Mouse (Mus musculus): ENCODE results near the gene Txnrd2.

The Txnrd2 gene

DNA sequence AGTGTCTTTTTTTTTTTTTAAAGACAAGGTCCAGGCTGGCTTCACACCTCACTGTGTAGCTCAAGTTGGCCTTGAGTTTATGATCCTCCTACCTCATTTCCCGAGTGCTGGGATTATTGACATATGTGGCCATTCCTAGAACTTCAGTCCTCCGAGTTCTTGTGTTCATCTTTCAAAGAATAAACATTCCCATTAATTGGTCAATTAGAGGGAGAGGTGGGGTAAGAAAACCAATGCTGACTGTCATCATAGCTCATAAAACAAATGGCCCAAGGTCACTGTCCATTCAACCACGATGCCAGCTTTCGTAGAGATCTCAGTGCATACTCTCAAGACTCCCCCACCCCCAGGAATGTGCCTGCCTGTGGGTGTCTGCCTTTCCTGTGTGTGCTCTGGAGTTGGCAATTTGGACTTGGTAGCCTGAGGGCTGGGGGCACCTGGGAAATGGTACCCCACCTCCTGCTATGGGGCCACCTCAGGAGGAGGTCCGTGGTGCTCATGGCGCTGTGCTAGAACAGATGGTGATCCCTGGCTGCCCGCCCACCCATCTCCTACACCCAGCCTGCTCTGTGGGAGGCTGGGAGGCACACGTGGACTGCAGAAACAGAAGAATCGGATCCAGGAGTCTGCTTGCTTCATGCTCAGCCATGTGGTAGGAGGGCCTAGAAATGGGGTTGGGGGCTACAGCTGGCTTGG lies 25.4 kb downstream of the Txnrd2 start:
- peak; percentile 31 to 53 for DNase-seq (ENCODE audit: low spot score in 2 of 2)

DNA sequence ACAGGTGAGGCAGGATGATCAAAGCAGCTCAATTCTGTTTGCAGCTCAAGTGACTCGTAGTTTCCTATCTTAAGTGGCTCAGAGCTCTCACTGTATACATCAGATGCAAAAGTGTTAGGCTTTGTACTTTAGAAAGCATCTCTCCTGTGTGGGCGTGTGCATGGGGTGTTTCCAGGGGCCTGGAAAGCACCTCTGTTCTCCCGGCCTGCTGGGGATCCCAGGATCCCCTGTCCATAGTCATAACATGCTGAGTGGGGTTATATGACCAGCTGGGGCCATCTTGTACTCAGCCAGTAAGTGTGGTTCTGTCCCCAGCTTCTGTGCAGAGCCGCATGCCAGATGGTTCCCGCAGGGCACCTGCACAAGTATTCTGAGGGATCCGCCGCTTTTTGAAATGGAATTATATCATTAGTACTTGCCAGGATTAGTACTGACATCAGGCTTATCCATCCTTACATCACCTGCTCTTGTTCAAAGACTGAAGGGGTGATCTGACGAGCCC lies 26.2 kb downstream of the Txnrd2 start:
- DNase-seq (ENCODE audit: low spot score in 2 of 2) = no peak

DNA sequence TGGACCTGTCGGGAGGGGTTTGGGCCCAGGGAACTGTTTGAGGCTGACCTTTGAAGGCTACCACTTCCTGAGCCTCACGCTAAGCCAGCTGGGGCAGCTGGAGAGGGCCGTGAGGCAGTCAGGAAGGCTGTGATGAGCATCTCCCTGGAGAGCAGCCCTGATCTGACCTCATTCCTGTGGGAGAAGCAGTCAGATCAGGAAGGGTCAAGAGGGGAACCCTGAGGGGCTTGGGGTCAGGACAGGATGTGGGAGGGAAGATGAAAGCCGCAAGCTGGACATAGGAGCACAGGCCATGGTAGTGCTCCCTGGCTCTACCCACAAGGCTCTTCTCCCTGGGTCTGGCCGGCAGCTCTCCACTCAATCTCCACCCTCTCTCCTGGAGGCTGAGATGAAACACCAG lies 27.7 kb downstream of the Txnrd2 start:
- no peak for DNase-seq (ENCODE audit: low spot score in 2 of 2)

DNA sequence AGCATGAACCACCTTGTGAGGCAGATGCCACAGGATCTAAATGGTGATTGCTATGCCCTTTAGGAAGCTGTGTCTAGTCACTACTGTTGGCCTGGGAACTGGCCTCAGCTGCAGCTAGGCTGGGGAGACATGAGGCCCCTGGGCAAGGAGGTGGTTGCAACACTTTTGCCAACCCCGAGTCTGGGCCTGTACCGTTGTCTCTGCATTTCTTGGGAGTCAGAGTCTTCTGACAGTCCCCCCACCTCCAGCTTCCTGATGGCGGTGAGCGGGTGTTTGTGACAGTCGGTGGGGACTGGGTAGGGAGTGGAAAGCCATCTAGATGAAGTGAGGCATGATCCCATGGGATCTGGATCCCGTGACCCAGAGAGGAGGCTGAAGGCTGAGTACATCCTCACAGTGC lies 29.2 kb downstream of the Txnrd2 start:
- DNase-seq (ENCODE audit: low spot score in 2 of 2) = no peak

DNA sequence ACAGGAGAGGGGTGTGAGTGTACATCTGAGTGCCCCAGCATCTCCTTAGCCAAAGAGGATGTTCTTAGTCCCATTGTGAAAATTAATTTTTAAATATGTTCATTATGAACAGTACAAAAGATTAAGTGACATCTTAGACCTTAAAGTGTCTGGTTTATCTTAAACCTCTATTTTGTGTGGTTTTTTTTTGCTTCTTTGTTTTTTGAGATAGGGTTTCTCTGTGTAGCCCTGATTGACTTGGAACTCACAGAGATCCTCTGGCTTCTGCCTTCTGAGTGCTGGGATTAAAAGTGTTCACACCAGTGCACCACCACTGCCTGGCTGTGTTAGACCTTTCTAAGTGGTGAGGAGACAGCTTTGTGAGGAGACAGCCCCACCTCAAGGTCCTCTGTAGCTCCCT lies 32.5 kb downstream of the Txnrd2 start:
- DNase-seq (ENCODE audit: low spot score in 2 of 2) = no peak

DNA sequence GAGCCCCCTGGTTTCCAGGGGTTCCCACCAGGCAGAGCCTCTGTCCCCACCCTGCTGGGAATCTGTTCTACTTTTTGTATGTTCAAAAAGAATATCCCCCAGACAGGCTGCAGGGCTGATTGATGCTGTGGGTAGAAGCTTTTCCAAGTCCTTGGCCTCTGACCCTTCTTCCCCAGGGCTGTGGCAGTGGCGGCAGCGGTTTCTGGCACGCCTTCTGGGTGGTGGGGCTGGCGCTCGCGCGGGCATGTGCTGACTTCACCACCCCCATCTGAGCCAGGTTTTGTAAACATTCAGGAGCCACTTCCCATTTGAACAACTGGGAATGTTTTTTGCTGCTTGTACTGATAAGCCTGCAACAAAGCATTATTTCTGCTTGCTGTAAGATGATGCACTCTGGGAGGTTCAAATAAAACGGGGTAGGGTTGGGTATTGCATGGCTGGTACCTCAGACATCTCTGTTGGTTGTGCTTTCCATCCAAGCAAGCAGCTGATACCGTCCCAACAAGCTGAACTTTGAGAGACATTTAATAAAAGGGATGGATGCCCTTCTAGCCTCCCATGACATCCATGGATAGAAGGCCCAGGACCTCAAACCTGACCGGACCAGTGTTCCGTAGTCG lies 33.3 kb downstream of the Txnrd2 start:
- DNase-seq (ENCODE audit: low spot score in 2 of 2) = no peak

DNA sequence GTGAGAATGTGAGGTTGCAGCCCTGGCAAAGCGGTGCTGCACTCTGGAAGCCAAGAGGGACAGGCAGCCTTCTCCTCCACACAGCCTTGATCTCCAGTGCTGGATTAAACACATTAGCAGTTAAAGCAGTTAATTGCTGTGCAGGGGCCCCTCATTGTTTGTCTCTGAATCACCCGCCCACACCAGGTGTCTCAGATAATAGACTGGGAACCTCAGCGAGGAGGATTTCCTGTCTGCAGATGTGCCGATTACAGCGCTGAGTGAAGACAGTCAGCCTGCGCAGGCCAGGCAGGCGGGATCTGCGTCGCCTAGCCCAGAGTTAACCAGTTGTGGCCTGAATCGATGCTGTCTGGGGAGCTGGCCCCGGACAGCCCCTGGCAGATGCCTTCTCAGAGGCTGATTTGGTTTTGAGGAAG lies 33.8 kb downstream of the Txnrd2 start:
- DNase-seq (ENCODE audit: low spot score in 2 of 2) = peak in 1 of 2 experiments; percentile 31

DNA sequence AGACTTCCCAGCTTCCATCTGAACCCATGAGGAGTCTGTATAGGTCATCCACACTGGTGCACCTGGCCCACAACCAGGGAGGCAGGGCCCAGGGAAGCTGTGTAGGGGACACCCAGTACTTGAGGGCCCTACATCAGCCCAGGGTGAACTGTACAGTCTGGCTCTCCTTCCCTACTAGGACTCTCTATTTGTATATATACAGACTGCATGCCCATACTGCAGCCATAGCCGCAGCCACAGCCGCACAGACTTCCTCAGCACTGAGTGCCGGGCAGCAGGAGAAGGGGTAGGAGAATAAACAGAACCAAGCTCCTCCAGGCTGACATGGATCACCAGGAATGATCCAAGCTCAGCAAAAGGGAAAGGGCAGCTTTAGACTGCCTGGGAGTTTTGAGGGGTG lies 34.6 kb downstream of the Txnrd2 start:
- no peak for DNase-seq (ENCODE audit: low spot score in 2 of 2)

DNA sequence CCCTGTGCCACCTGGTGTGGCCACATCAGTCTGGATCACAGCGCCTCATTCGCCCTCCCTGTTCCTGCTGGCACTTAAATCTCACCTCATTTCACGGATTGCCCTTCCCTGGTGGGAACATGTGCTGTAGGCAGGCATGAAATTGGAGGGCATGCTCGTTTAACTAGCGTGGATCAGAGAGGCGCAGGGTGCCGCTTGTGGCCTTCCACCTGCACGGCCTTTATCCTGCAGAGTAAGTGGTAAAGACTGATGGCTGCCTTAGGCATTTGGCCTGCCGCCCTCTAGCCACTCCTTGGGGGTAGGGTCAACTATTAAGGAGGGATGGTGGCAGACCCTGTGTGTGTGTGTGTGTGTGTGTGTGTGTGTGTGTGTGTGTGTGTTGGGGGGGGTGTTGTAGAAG lies 35.8 kb downstream of the Txnrd2 start:
- no peak for DNase-seq (ENCODE audit: low spot score in 2 of 2)

DNA sequence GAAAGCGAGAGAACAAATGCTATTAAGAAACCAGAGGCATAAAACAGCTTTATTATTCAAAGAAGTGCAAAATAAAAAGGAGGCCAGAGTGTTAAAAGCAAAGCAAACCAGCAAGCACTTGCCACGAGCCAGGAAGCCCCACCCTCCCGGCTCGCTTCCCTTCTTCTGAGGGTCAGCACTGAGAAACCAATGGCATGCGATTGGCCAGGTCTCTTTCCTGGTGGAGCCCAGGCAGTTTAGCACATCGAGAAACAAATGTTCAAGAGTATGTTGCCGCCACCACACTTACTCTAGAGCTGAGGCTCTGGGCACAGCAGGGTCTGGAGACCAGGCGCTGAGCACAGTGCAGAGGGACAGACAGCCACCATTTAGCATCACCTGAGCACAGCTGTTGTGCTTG lies 36.4 kb downstream of the Txnrd2 start:
- no peak for DNase-seq (ENCODE audit: low spot score in 2 of 2)

DNA sequence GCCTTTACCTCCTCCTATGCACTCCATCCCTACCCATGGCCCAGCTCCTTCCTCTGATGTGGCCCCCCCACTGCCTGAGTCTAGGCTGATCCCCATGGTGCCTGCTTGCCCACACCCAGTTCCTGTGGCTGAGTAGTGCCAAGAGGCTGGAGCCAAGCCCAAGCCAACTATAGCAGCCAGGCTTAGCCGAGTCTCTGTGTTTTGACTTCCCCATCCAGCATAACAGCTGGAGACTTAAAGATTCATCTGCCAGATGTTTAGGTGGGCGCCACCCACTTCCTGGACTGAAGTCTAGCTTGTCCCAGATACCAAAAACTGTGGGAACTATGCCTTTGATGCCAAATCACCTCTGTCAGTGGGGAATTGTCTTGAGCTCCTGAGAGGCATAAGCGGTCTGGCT lies 38.1 kb downstream of the Txnrd2 start:
- no peak for DNase-seq (ENCODE audit: low spot score in 2 of 2)

DNA sequence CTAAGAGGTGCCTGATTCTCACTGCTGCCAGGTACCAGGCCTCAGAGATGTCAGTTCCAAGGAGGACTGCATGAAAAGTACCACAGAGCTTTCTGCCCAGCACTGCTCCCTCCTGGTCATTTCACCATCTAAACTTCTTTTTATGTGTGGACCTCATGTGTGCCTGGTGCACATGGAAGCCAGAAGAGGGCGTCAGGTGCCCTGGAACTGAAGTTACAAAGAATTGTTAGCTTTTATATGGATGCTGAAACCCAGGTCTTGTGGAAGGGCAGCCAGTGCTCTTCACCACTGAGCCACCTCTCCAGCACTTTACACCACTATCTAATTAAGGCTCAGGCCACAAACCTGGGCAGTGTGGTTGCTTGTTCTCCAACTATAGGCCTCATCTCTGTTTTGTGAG lies 44.6 kb downstream of the Txnrd2 start:
- DNase-seq (ENCODE audit: low spot score in 2 of 2) = no peak

DNA sequence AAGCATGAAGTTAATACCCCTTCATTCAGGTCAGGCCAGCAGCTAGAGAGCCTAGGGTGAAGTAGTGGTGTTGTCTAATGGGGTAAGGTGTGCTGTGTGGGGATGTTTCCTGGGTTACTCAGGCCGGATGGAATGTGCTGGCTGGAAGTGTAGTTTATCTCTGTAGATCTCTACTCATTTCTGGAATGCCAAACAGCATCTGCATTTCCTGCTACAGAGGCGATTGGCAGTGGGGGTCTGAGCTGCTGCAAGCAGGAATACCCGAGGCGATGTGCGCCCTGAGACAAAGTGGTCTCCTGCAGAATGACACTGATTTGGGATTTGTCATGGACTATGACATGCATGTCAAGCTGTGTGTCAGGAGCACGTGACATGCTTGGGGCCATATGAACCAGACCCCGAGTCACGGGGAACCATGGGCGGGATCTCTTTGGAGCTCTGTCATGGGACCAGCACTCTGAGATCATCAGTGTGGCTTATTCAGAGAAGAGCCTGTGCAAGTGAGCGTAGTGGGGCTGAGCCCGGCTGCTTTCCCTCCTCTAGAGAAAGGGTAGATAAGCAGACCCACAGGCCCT lies 45.3 kb downstream of the Txnrd2 start:
- no peak for DNase-seq (ENCODE audit: low spot score in 2 of 2)

DNA sequence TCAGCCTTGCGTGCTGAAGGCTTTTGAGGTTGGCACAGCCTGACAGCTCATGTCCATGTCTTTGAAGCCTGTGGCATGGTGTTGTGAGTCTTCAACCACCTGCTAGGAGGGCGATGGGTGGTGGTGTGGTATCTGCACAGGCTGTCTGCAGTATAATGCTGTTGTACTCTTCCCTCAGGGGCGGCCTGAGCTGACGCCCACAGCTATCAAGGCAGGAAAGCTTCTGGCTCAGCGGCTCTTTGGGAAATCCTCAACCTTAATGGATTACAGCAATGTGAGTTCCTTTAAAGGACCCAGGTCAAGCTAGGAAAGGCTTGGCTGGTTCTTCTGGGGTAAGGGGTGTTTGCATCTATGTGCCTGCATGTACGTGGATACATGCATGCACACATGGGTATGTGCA lies 45.8 kb downstream of the Txnrd2 start:
- DNase-seq (ENCODE audit: low spot score in 2 of 2) = no peak

DNA sequence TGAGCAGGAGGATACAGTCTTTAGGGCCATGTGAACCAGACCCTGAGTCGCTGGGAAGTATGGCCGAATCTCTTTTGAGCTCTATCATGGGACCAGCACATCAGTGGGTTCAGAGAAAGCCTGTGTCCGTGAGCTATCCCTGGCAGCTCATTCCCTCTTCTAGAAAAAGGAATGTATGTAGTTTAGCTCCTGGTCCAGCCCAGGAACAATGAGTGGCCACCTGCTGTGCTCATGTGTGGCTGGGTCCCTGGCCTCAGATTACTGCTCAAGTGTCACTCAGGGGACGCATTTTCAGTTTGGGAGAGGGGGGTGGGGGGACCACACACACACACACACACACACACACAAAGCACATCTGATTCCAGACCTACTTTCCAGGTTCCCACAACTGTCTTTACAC lies 46.2 kb downstream of the Txnrd2 start:
- DNase-seq (ENCODE audit: low spot score in 2 of 2) = no peak

DNA sequence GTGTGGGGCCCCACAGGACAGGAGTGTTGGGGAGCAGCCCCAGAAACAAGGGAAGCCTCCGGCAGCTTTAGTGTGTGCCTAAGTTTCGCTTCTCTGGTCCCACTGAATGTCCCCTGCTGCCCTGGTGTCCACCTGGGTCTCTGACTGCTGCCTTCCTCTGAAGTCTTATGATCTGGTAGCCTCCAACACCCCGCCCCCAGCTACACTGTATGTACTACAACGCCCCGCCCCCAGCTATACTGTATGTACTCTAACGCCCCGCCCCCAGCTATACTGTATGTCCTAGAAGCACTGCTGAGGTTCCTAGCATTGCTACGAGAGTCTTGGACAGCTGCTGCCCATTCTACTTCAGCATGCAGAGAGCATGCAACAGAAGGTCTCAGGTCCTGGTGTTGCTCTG lies 46.8 kb downstream of the Txnrd2 start:
- no peak for DNase-seq (ENCODE audit: low spot score in 2 of 2)

DNA sequence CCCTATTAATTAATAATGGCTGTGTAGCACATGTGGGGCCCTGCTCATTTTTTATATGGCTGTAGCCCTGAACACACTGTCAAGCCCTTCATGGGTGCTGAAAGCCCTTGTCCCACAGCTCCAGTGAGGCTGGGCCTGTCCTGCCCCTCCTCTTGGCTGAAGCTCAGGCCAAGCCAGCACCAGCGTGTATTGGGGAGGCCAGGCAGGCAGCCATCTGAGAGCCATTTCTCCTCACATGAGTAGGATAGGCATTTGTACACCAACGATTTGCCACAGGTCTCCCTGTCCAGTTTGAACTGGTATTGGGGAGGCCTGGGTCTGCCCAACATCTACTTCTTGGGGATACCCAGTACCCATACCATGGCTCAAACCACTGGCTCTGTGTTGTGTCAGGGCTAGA lies 47.8 kb downstream of the Txnrd2 start:
- no peak for DNase-seq (ENCODE audit: low spot score in 2 of 2)

DNA sequence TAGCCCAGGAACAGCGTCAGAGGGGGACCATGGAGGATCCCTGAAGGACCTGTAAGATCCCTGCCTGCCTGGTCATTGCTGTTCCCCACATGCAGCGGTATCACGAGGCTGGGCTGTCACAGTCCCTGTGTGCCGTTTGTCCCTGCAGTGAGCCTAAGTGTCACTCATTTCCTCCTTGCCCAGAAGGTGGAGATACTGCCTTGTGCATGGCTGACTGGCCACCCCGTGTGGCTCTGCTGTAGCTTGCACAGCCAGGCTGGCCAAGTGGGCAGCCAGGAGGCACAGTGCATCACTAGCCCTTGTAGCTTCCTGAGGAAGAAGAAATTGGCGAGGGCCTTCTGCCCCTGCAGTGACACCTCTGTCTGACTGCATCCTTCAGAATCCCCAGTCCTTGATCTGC lies 51.8 kb downstream of the Txnrd2 start:
- DNase-seq (ENCODE audit: low spot score in 2 of 2) = no peak

DNA sequence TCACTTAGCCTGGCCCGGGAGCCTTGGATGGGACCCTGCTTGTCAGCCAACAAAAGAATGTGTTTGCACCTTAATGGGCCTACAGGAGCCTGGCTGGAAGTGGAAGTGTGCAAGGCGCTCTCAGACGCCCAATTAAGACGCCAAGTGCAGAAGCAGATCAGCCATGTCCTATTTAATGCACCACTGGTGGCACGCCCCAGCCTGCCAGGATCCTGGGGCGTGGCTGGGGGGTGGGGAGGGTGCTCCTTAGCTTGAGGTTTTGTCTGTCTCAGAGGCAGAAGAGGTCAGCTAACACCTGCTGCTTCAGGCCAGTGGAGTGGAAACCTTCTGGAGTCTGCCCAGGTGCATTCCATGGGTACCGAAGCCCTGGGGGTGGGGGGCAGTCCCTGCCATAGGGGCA lies 53.5 kb downstream of the Txnrd2 start:
- DNase-seq (ENCODE audit: low spot score in 2 of 2) = no peak

DNA sequence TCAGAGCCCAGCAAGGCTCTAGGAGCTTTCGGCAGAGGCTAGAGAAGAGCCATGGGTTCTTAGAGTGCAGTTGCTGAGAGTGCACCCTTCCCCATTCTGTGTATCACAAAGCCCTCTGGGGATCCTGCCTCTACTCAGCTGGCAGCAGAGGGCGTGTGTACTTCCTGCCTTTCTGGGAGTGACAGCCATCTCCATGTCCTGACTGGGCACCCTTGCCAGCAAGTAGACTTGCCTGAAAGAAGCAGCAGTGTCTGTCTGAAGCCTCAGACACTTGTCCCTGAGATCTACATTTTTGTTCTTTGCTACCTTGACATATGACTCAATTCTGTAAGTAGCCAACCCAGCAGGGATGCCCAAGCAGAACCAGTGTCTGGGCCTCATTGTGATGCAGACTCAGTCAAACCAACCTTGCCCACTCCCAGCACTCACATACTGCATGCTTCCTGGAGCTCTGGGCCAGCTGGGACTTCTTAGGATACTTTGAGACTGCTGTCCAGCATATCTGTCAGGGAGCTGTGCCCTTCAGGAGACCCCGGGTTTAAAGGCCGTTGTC lies 54.8 kb downstream of the Txnrd2 start:
- DNase-seq (ENCODE audit: low spot score in 2 of 2) = no peak

DNA sequence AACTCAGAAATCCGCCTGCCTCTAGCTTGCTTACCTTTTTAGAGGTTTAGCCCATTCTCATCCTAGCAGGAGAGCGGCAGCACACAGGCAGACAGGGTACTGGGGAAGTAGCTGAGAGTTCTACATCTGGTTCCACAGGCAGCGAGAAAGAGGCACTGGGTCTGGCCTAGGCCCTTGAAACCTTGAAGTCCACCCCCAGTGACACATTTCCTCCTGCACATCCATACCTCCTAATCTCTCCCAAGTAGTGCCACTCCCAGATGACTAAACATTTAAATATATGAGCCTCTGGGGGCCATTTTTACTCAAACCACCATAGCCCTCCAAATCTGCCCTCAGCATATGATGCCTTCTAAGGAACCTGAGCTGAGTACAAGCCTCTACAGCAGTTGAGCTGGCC lies 56.2 kb downstream of the Txnrd2 start:
- no peak for DNase-seq (ENCODE audit: low spot score in 2 of 2)

DNA sequence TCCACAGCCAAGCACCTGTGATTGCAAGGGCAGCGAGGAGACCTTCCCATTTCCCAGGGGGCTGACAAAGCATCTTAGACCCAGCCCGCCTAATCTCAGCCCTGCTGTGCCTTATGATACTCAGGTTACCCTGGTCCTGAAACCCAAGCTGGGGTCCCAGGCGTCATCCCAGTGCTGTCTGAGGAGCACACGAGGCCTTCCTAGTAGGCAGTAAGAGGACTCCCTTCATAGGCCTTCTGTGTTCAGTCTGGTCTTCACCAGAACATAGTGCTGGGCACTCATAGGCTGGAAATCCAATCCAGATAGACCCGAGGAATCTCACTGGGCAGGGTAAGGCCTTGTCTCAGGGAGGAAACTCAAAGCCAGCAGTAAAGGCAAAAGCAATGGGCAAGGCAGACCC lies 57.7 kb downstream of the Txnrd2 start:
- DNase-seq (ENCODE audit: low spot score in 2 of 2) = no peak

DNA sequence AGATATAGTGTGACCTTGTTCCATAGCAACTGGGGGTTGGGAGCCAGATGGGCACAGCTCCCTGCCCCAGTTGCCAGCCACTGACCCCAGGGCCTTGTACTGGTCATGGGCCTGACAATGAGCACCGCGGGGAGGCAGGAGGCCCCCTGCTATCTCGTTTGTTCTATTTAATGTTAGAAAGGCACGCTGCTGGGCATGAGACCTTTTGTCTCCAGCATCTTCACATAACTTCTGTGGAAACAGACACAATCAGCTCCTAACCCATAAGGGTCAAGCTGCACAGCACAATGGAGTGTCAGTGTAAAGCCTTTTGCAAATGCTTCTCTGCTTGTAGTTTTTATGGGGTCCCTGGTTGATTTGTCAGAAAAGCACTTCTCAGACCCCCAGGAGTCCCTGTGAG lies 58.2 kb downstream of the Txnrd2 start:
- DNase-seq (ENCODE audit: low spot score in 2 of 2) = no peak
